Mouse (Mus musculus) megakaryocyte, embryonic 14.5 days (primary cell): ENCODE measurements around the gene Grip1.

Experiments used
- FLI1 ChIP-seq: IDR thresholded peaks from 2 replicates; pipeline ENCODE4 v1.6.1; 2012; ENCODE audit warnings: low read length, inconsistent platforms, mixed read lengths
- GATA1 ChIP-seq: IDR thresholded peaks from 3 replicates; pipeline ENCODE4 v1.6.1; 2012; ENCODE audit warnings: mixed read lengths, low read length, inconsistent platforms, borderline replicate concordance

DNA sequence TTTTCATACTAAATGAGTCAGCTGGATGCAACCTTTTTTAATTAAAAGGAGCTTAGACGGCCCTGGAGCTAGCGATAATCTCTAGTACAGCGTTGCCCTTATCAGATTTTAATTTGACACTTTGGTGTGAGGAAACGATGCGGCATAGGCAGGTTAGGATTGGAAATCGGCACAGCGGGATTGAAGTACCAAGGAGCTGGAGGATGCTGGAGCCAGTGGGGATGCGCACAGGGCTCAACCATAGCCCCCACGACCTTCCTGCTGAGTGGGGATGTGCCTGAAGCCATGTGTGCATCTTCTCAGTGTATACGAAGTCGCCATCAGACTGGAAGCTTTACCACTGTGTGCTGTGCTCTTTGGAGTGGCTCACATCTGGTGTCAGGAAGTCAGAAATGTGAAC, 526.4 kb downstream of the Grip1 start:
- TF ChIP-seq GATA1 (no peak), FLI1 (no peak)
